Mouse (Mus musculus) testis, adult 2 months (tissue): ENCODE measurements around the gene Klhl25.

Experiments
- CTCF ChIP-seq: fragments of 200-500 bp; IDR thresholded peaks from 2 replicates; pipeline ENCODE4 v1.5.1; 2012; ENCODE audit warnings: low read depth, mild to moderate bottlenecking, inconsistent platforms, low read length, moderate library complexity; ENCODE audit not compliant: control insufficient read depth, insufficient read depth, insufficient replicate concordance
- POLR2A ChIP-seq: fragments of 200-500 bp; IDR thresholded peaks from 2 replicates; pipeline ENCODE4 v1.6.1; 2012; ENCODE audit warnings: low read depth, mild to moderate bottlenecking, inconsistent platforms, low read length, moderate library complexity; ENCODE audit not compliant: control insufficient read depth

DNA sequence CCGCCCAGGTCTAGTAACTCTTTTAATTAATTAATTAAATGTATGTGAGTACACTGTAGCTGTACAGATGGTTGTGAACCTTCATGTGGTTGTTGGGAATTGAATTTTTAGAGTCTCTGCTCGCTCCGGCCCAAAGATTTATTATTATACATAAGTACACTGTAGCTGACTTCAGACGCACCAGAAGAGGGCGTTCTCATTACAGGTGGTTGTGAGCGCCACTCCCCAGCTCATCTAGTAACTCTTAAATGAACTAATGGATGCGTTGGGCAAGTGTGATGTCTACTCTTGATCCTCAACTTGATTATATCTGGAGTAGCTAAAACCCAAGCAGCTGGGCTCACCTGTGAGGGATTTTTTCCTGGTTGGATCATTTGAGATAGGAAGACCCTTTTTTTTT, 1.2 kb upstream of the Klhl25 start:
- TF ChIP-seq CTCF = no peak
- TF ChIP-seq POLR2A = no peak
